Mouse (Mus musculus) neutrophil, adult 59 days (primary cell): ENCODE measurements around the gene Trim26. TPM values are rescaled to one million over a fixed set of nuclear protein-coding genes. Genes with fewer than 3 reads are reported as not detected.

Experiments used
- total RNA-seq, 2 experiments: library from RNA; stranded (reverse); gene quantifications; 1 replicate in 1 of 2; 2 replicates in 1 of 2; pipeline ENCODE4 v1.2.4; 2023

Trim26 gene
- 10 to 100 TPM; 35.8 to 40.7 TPM for total RNA-seq

GRCm38 (mm10) chr17:36836874-36837647, at the start of gene Trim26:
Gene Trim26 (plus strand): TSS chr17:36837134.

GRCm38 (mm10) chr17:36811871-36812270, 25.1 kb upstream of the Trim26 start, which contains the start of gene H2-M10.6:
Gene H2-M10.6 (plus strand): TSS chr17:36812171.

DNA sequence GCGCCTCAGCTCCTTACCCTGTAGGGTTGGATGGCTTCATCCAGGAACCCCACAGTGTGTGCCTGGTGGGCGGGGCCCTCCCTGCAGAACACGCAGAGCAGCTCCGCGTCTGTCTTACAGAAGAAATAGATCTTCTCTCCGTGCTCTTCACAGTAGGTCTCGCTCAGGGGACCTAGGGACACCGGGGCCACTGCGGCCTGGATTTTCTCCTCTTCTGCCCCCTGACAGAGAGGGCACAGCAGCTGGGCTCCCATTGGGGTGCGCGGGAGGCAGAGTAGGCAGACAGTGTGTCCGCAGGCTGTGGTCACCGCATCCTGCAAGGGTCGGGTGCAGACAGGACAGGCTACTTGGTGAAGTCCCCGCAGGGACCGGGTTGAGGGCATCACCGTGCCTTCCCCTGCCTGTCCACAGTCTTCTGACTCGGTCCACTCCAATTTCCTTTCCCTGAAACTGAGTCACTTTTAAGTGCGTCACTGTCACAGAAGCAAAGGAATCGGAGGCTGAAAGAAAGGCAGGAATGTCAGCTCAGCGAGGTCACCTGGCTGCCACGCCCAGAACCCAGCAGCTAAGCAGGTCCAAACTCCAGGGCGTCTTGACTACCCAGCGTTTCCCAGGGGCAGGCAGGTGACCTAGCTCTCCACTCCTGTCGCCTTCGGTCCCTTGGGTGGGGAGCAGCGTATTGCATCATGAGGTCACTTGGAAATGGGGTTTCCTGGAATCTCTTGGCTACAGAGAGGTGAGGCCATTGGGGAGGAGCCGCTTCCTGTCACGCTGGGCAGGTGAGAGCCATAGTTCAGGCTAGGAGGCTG, 30.0 kb downstream of the Trim26 start, which contains the start of gene Trim15:
TSS of gene Trim15 (minus strand) at position 492 of the 809 bp plus-strand sequence.

DNA sequence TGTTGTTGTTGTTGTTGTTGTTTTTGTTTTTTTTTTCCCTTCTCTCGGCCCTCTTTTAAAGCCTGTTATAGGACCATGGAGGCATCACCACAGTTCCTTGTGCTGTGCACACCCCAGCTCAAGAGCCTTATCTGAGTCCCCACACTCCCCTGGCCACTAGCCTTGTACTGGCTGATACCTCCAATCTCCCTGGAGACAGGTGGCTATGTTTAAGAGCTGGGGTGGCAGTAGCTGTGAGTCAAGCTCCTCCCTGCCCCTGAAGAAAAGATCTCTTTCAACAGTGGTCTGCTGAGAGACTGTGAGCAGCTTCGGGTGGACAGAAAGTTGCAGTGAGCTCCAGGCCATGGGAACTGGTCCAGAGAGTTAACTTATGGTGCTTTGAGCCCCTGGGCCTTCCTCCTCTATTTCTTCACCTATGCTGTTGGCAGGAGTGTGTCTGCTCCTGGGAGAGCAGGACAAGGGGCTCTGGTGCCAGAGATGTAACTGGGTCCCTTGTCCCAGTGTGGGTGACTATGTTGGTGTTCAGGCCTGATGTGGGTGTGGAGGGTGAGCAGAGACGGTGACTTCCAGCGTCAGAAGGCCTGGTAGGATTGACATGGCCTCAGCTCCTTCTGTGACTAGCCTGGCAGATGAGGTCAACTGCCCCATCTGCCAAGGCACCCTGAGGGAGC, 32.5 kb downstream of the Trim26 start, which contains the start of gene Trim10:
TSS of gene Trim10 (plus strand) at position 291 of the 671 bp plus-strand sequence.

GRCm38 (mm10) chr17:36890073-36890903, 53.4 kb downstream of the Trim26 start, which contains the start of gene Trim40:
Gene Trim40 (minus strand): TSS chr17:36890123.

DNA sequence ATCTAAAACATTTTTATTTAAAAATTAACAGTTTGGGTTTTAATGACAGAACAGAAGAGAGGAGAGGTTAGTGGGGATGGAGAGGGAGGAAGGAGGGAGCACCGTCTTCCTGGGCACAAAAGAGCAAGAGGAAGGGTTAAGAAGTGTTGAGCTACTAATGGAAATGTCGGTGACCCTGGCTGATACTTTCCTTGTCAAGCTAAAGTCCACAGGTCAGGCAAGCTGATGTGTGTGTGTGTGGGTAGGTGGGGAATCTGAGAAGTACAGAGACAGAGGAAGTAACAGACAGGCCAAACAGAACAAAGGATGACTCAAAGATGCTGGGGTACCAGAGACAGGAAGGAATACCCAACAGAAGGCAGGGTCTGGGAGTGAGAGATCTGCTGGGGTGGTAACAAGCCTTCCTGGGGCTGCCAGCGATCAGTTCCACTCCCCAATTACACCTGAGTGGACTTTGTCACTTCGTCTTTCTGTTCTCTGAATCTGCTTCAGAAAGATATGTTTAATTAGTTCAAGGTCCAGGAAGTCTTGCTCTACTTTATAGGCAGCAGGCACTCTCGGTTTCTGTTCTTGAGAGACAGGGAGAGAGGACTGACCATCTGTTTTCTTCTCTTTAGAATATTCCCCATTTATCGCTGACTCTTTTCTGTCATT, 60.7 kb downstream of the Trim26 start, which contains the start of gene Trim31:
TSS of gene Trim31 (plus strand) at position 567 of the 654 bp plus-strand sequence.

Other genes starting within 250 kb of the Trim26 start
- not detected for gene H2-M9, start 194.5 kb upstream of the Trim26 start, total RNA-seq
- gene H2-M1, start 164.9 kb upstream of the Trim26 start, total RNA-seq: not detected
- gene H2-M10.5, start 64.2 kb upstream of the Trim26 start, total RNA-seq: not detected
- not detected for gene H2-M10.6, start 25.0 kb upstream of the Trim26 start, total RNA-seq
- gene Trim15, start 30.1 kb downstream of the Trim26 start, total RNA-seq: not detected
- gene Trim10, start 32.4 kb downstream of the Trim26 start, total RNA-seq: 1 to 10 TPM; 3.2 to 7.3 TPM
- not detected for gene Trim40, start 53.0 kb downstream of the Trim26 start, total RNA-seq
- not detected for gene Trim31, start 61.0 kb downstream of the Trim26 start, total RNA-seq
- not detected for gene Rnf39, start 105.8 kb downstream of the Trim26 start, total RNA-seq
- gene Ppp1r11, start 114.6 kb downstream of the Trim26 start, total RNA-seq: 10 to 100 TPM; 35.3 to 41.2 TPM
- 10 to 100 TPM; 30.2 to 31.6 TPM for gene Znrd1, start 121.4 kb downstream of the Trim26 start, total RNA-seq
- gene Znrd1as, start 121.5 kb downstream of the Trim26 start, total RNA-seq: 1 to 10 TPM in 1 of 2 experiments, under 1 TPM in 1; 0.71 to 1.4 TPM
- gene 2410137M14Rik, start 144.1 kb downstream of the Trim26 start, total RNA-seq: not detected
- gene H2-M5, start 152.4 kb downstream of the Trim26 start, total RNA-seq: not detected
- gene Zfp57, start 164.0 kb downstream of the Trim26 start, total RNA-seq: not detected
- not detected for gene Mog, start 186.3 kb downstream of the Trim26 start, total RNA-seq
- 100 to 1,000 TPM; 119 to 127 TPM for gene Gabbr1, start 208.8 kb downstream of the Trim26 start, total RNA-seq